Mouse (Mus musculus): ENCODE data around the gene Ifit1bl1. TPM values are rescaled to one million over a fixed set of nuclear protein-coding genes. Genes with fewer than 3 reads are reported as not detected.
"Not testable (repeated sequence)": the region's sequence is repeated elsewhere in the genome, so short reads cannot be mapped to it uniquely, and the experiment has no call there.

Gene Ifit1bl1
- total RNA-seq (2014; fragmentation: Nextera tagmentation) (not detected in 2 replicates), total RNA-seq (2017) (0.46 TPM in 1 of 2 replicates, not detected in the other)

- 0 out of 2 replicates have a peak, but pooled peaks have one; percentile 34 for ATAC-seq (replicated peaks; ENCODE audit: low FRiP score, low TSS enrichment, poor library complexity, severe bottlenecking)
Observed at GRCm38 (mm10) chr19:34601888-34602287, at the start of gene Ifit1bl1. Gene Ifit1bl1, minus strand, starts transcription at chr19:34601956.

- peak; percentile 56; the same call in 1 of the 2 replicates for ATAC-seq (replicated peaks; ENCODE audit: low FRiP score, low TSS enrichment, poor library complexity, severe bottlenecking)
Observed at GRCm38 (mm10) chr19:34650997-34651396, 49.2 kb upstream of the Ifit1bl1 start.

GRCm38 (mm10) chr19:34650276-34650675 lies 48.5 kb upstream of the Ifit1bl1 start:
- ATAC-seq (replicated peaks; ENCODE audit: low FRiP score, low TSS enrichment, poor library complexity, severe bottlenecking): peak; percentile 36; the same call in 1 of the 2 replicates

- not testable (repeated sequence) for ATAC-seq (replicated peaks; ENCODE audit: low FRiP score, low TSS enrichment, poor library complexity, severe bottlenecking)
Observed at GRCm38 (mm10) chr19:34647630-34648029, 45.9 kb upstream of the Ifit1bl1 start.

GRCm38 (mm10) chr19:34642616-34643015 lies 40.9 kb upstream of the Ifit1bl1 start:
- ATAC-seq (replicated peaks; ENCODE audit: low FRiP score, low TSS enrichment, poor library complexity, severe bottlenecking): no peak

GRCm38 (mm10) chr19:34640623-34641022 lies 38.9 kb upstream of the Ifit1bl1 start, which contains the start of the genes Ifit1bl2 and Ifit1:
Gene Ifit1bl2, minus strand, starts transcription at chr19:34640743.
Gene Ifit1, plus strand, starts transcription at chr19:34640871.
- ATAC-seq (replicated peaks; ENCODE audit: low FRiP score, low TSS enrichment, poor library complexity, severe bottlenecking): peak; percentile 31; the same call in 1 of the 2 replicates

- peak; percentile 87; the same call in 1 of the 2 replicates for ATAC-seq (replicated peaks; ENCODE audit: low FRiP score, low TSS enrichment, poor library complexity, severe bottlenecking)
Observed at GRCm38 (mm10) chr19:34636933-34637557, 35.3 kb upstream of the Ifit1bl1 start.

- no peak for ATAC-seq (replicated peaks; ENCODE audit: low FRiP score, low TSS enrichment, poor library complexity, severe bottlenecking)
Observed at GRCm38 (mm10) chr19:34633484-34633883, 31.7 kb upstream of the Ifit1bl1 start.

- ATAC-seq (replicated peaks; ENCODE audit: low FRiP score, low TSS enrichment, poor library complexity, severe bottlenecking): no peak
Observed at GRCm38 (mm10) chr19:34631487-34631886, 29.7 kb upstream of the Ifit1bl1 start.

- ATAC-seq (replicated peaks; ENCODE audit: low FRiP score, low TSS enrichment, poor library complexity, severe bottlenecking): no peak
Observed at GRCm38 (mm10) chr19:34627496-34627895, 25.7 kb upstream of the Ifit1bl1 start.

- no peak for ATAC-seq (replicated peaks; ENCODE audit: low FRiP score, low TSS enrichment, poor library complexity, severe bottlenecking)
Observed at GRCm38 (mm10) chr19:34624663-34625062, 22.9 kb upstream of the Ifit1bl1 start.

- no peak for ATAC-seq (replicated peaks; ENCODE audit: low FRiP score, low TSS enrichment, poor library complexity, severe bottlenecking)
Observed at GRCm38 (mm10) chr19:34623781-34624180, 22.0 kb upstream of the Ifit1bl1 start.

- no peak for ATAC-seq (replicated peaks; ENCODE audit: low FRiP score, low TSS enrichment, poor library complexity, severe bottlenecking)
Observed at GRCm38 (mm10) chr19:34620871-34621270, 19.1 kb upstream of the Ifit1bl1 start.

GRCm38 (mm10) chr19:34612243-34613001 lies 10.7 kb upstream of the Ifit1bl1 start:
- ATAC-seq (replicated peaks; ENCODE audit: low FRiP score, low TSS enrichment, poor library complexity, severe bottlenecking): 0 out of 2 replicates have a peak, but pooled peaks have one; percentile 18

GRCm38 (mm10) chr19:34610118-34610517 lies 8.4 kb upstream of the Ifit1bl1 start:
- ATAC-seq (replicated peaks; ENCODE audit: low FRiP score, low TSS enrichment, poor library complexity, severe bottlenecking): not testable (repeated sequence)

- not testable (repeated sequence) for ATAC-seq (replicated peaks; ENCODE audit: low FRiP score, low TSS enrichment, poor library complexity, severe bottlenecking)
Observed at GRCm38 (mm10) chr19:34607237-34608051, 5.7 kb upstream of the Ifit1bl1 start, which contains the start of gene Ifit3b. Gene Ifit3b, plus strand, starts transcription at chr19:34607970.

- ATAC-seq (replicated peaks; ENCODE audit: low FRiP score, low TSS enrichment, poor library complexity, severe bottlenecking): no peak
Observed at GRCm38 (mm10) chr19:34605472-34605871, 3.7 kb upstream of the Ifit1bl1 start.

GRCm38 (mm10) chr19:34599250-34599649 lies 2.5 kb downstream of the Ifit1bl1 start:
- ATAC-seq (replicated peaks; ENCODE audit: low FRiP score, low TSS enrichment, poor library complexity, severe bottlenecking): not testable (repeated sequence)

- no peak for ATAC-seq (replicated peaks; ENCODE audit: low FRiP score, low TSS enrichment, poor library complexity, severe bottlenecking)
Observed at GRCm38 (mm10) chr19:34598341-34598740, 3.4 kb downstream of the Ifit1bl1 start.

All from megakaryocyte-erythroid progenitor cell, adult 5-6 weeks (primary cell).